Mouse (Mus musculus) liver, embryonic 11.5 days (tissue): ENCODE data around the gene Plekhg4. TPM values are rescaled to one million over a fixed set of nuclear protein-coding genes. Genes with fewer than 3 reads are reported as not detected.

Experiments
- ATAC-seq: fragments of 200-750 bp; cut with Nextera tagmentation; replicated peaks from 2 replicates; pipeline ENCODE4 v1.8.0; 2017; ENCODE audit warnings: moderate number of reproducible peaks, mild to moderate bottlenecking, moderate TSS enrichment, moderate library complexity; ENCODE audit not compliant: low FRiP score
- DNase-seq: peaks from one replicate; pipeline ENCODE4 v3.0.0-alpha.2; 2017; ENCODE audit warnings: low spot score
- H3K27ac ChIP-seq: fragments of 300-500 bp; sonication (generic); 2 replicates; pipeline ENCODE4 v1.5.1; 2014; ENCODE audit warnings: mild to moderate bottlenecking, low read depth, low read length, control low read depth
- H3K27me3 ChIP-seq: fragments of 300-500 bp; sonication (generic); replicated peaks from 2 replicates; pipeline ENCODE4 v1.6.1; 2014; ENCODE audit warnings: low read length, mixed read lengths; ENCODE audit not compliant: control insufficient read depth, insufficient read depth
- H3K36me3 ChIP-seq: fragments of 300-500 bp; sonication (generic); 2 replicates; pipeline ENCODE4 v1.6.1; 2014; ENCODE audit warnings: mild to moderate bottlenecking, low read length, moderate library complexity, mixed read lengths; ENCODE audit not compliant: control insufficient read depth, insufficient read depth
- H3K4me1 ChIP-seq: fragments of 300-500 bp; sonication (generic); replicated peaks from 2 replicates; pipeline ENCODE4 v1.6.1; 2014; ENCODE audit warnings: low read length, mixed read lengths; ENCODE audit not compliant: control insufficient read depth, insufficient read depth
- H3K4me2 ChIP-seq: fragments of 300-500 bp; sonication (generic); 2 replicates; pipeline ENCODE4 v1.6.1; 2014; ENCODE audit warnings: mild to moderate bottlenecking, control low read depth, moderate library complexity
- H3K4me3 ChIP-seq: fragments of 300-500 bp; sonication (generic); 2 replicates; pipeline ENCODE4 v1.5.1; 2014; ENCODE audit warnings: low read depth, low read length, control low read depth
- H3K9ac ChIP-seq: fragments of 300-500 bp; sonication (generic); 2 replicates; pipeline ENCODE4 v1.6.1; 2014; ENCODE audit warnings: low read depth, low read length, control low read depth
- H3K9me3 ChIP-seq: fragments of 300-500 bp; sonication (generic); 2 replicates; pipeline ENCODE4 v1.6.1; 2016; ENCODE audit warnings: low read length, inconsistent platforms, mixed read lengths; ENCODE audit not compliant: control insufficient read depth
- WGBS: fragments of 180-500 bp; shearing (Covaris S2); extraction: QIAGEN DNeasy Blood & Tissue Kit; methylation state at CpG from one replicate; pipeline ENCODE4 v1.1.7; 2014; 5-methylcytosine and 5-hydroxymethylcytosine counted together
- polyA plus RNA-seq: library from polyadenylated mRNA; unstranded; fragments of >200 nt; fragmentation: Nextera tagmentation; extraction: Ambion mirVana; gene quantifications from 2 replicates; pipeline ENCODE4 v1.2.1, GENCODE M21; 2014

Gene Plekhg4
- polyA plus RNA-seq: 0.30 TPM in 1 of 2 replicates, not detected in the other

- H3K27me3 ChIP-seq: no peaks in the 10 kb centered on the region
- no peak for DNase-seq
- no peaks in the 10 kb centered on the region for H3K9me3 ChIP-seq
- H3K4me3 ChIP-seq: no peak within 1 kb of the TSS
- no peak within 1 kb of the TSS for H3K9ac ChIP-seq
- no peaks in the 10 kb centered on the region for H3K36me3 ChIP-seq
- H3K27ac ChIP-seq: no peak within 1 kb of the TSS
- no peaks in the 10 kb centered on the region for H3K4me1 ChIP-seq
- WGBS: 52% methylated on average over 2 of the region's 2 CpGs
- ATAC-seq: no peak
- no peak within 1 kb of the TSS for H3K4me2 ChIP-seq
These were observed at the start of gene Plekhg4 for GRCm38 (mm10) chr8:105373032-105373431. TSS of gene Plekhg4 (plus strand) at chr8:105373274.

- peaks cover 29% of the 10 kb centered on the region for H3K4me1 ChIP-seq
- 1% methylated on average over 12 of the region's 12 CpGs for WGBS
- H3K9me3 ChIP-seq: no peaks in the 10 kb centered on the region
- H3K36me3 ChIP-seq: peaks cover 18% of the 10 kb centered on the region
- peak overlapping the region; percentile 79 for H3K9ac ChIP-seq
- ATAC-seq: peak; percentile 16
- H3K4me3 ChIP-seq: peak overlapping the region; percentile 67
- no peak for DNase-seq
- H3K27ac ChIP-seq: peak overlapping the region; percentile 86
- no peaks in the 10 kb centered on the region for H3K27me3 ChIP-seq
- H3K4me2 ChIP-seq: peak overlapping the region; percentile 91
These were observed 47.4 kb upstream of the Plekhg4 start for GRCm38 (mm10) chr8:105325641-105326093.

- WGBS: under 1% methylated on average over 36 of the region's 36 CpGs
- Histone ChIP-seq H3K4me2 (peak within 1 kb of the TSS; percentile 91), H3K4me1 (peaks cover 29% of the 10 kb centered on the region), H3K9me3 (no peaks in the 10 kb centered on the region), H3K9ac (peak within 1 kb of the TSS; percentile 79), H3K27me3 (no peaks in the 10 kb centered on the region), H3K4me3 (peak within 1 kb of the TSS; percentile 67), H3K36me3 (peaks cover 22% of the 10 kb centered on the region), H3K27ac (peak within 1 kb of the TSS; percentile 86)
- peak; percentile 84 for ATAC-seq
- DNase-seq: peak; percentile 96
These were observed 46.9 kb upstream of the Plekhg4 start, which contains the start of the genes Lrrc29 and Tmem208 for GRCm38 (mm10) chr8:105326141-105326672. TSS of gene Lrrc29 (minus strand) at chr8:105326278. TSS of gene Tmem208 (plus strand) at chr8:105326354.

- H3K4me3 ChIP-seq: peak overlapping the region; percentile 67
- H3K36me3 ChIP-seq: peaks cover 28% of the 10 kb centered on the region
- no peaks in the 10 kb centered on the region for H3K9me3 ChIP-seq
- peak overlapping the region; percentile 79 for H3K9ac ChIP-seq
- 25% methylated on average over 6 of the region's 6 CpGs for WGBS
- peak overlapping the region; percentile 91 for H3K4me2 ChIP-seq
- H3K27ac ChIP-seq: peak overlapping the region; percentile 86
- DNase-seq (no peak), ATAC-seq (no peak)
- H3K27me3 ChIP-seq: no peaks in the 10 kb centered on the region
- peaks cover 25% of the 10 kb centered on the region for H3K4me1 ChIP-seq
These were observed 46.1 kb upstream of the Plekhg4 start for GRCm38 (mm10) chr8:105326968-105327367.

- H3K4me2 ChIP-seq: no peak overlapping the region
- no peaks in the 10 kb centered on the region for H3K9me3 ChIP-seq
- DNase-seq: no peak
- no peaks in the 10 kb centered on the region for H3K27me3 ChIP-seq
- 93% methylated on average over 12 of the region's 12 CpGs for WGBS
- no peak overlapping the region for H3K27ac ChIP-seq
- no peak for ATAC-seq
- peaks cover 8% of the 10 kb centered on the region for H3K4me1 ChIP-seq
- H3K36me3 ChIP-seq: peaks cover 28% of the 10 kb centered on the region
- H3K4me3 ChIP-seq: no peak overlapping the region
- H3K9ac ChIP-seq: no peak overlapping the region
These were observed 42.7 kb upstream of the Plekhg4 start for GRCm38 (mm10) chr8:105330325-105330724.

GRCm38 (mm10) chr8:105331469-105331868 is 41.6 kb upstream of the Plekhg4 start:
- H3K36me3 ChIP-seq: peaks cover 29% of the 10 kb centered on the region
- peaks cover 6% of the 10 kb centered on the region; the same call in 1 of the 2 replicates for H3K4me1 ChIP-seq
- H3K9ac ChIP-seq: no peak overlapping the region
- H3K27ac ChIP-seq: no peak overlapping the region
- DNase-seq (no peak), ATAC-seq (no peak)
- no peak overlapping the region for H3K4me3 ChIP-seq
- H3K4me2 ChIP-seq: no peak overlapping the region
- H3K27me3 ChIP-seq: no peaks in the 10 kb centered on the region
- H3K9me3 ChIP-seq: no peaks in the 10 kb centered on the region
- WGBS: 93% methylated on average over 22 of the region's 22 CpGs

- no peak overlapping the region for H3K4me2 ChIP-seq
- no peak overlapping the region for H3K27ac ChIP-seq
- H3K36me3 ChIP-seq: peaks cover 34% of the 10 kb centered on the region
- peaks cover 6% of the 10 kb centered on the region; the same call in 1 of the 2 replicates for H3K4me1 ChIP-seq
- no peak overlapping the region for H3K4me3 ChIP-seq
- no peaks in the 10 kb centered on the region for H3K9me3 ChIP-seq
- no peak for ATAC-seq
- H3K9ac ChIP-seq: no peak overlapping the region
- 89% methylated on average over 9 of the region's 9 CpGs for WGBS
- H3K27me3 ChIP-seq: no peaks in the 10 kb centered on the region
- no peak for DNase-seq
These were observed 41.1 kb upstream of the Plekhg4 start for GRCm38 (mm10) chr8:105331931-105332330.

GRCm38 (mm10) chr8:105332523-105332922 is 40.6 kb upstream of the Plekhg4 start:
- DNase-seq: no peak
- no peaks in the 10 kb centered on the region for H3K27me3 ChIP-seq
- no peaks in the 10 kb centered on the region for H3K9me3 ChIP-seq
- H3K4me2 ChIP-seq: no peak overlapping the region
- 77% methylated on average over 2 of the region's 2 CpGs for WGBS
- no peak overlapping the region for H3K4me3 ChIP-seq
- peaks cover 35% of the 10 kb centered on the region for H3K36me3 ChIP-seq
- no peak overlapping the region for H3K9ac ChIP-seq
- no peak for ATAC-seq
- H3K4me1 ChIP-seq: peaks cover 6% of the 10 kb centered on the region; the same call in 1 of the 2 replicates
- H3K27ac ChIP-seq: no peak overlapping the region
